Comparison of ENCODE assay signal across 8 mouse cellular contexts in genomic region chr5:75149880-75150279, GRCm38 (mm10). TPM values are rescaled to one million over a fixed set of nuclear protein-coding genes. Genes with fewer than 3 reads are reported as not detected.
DNase-seq lines count a peak whose midpoint lies in the region; ATAC-seq and TF ChIP-seq lines count a peak whose summit lies in the region.

No protein-coding gene starts in this region.

- no peak overlapping the region for H3K4me3 ChIP-seq in liver, postnatal 0 days (ENCODE audit: low read depth, low read length)
- no peak overlapping the region for H3K4me3 ChIP-seq in embryonic fibroblast, embryonic 13.5 days (ENCODE audit: insufficient read depth, low read length)
- peak overlapping the region; percentile 13; the same call in 1 of the 2 replicates for H3K4me3 ChIP-seq in hindbrain, embryonic 11.5 days (ENCODE audit: low read depth, low read length)
- H3K4me3 ChIP-seq in liver, embryonic 12.5 days, result no peak overlapping the region

- DNase-seq in liver, result peak; percentile 10
- DNase-seq in liver, postnatal 0 days, result no peak
- DNase-seq in hindbrain, embryonic 11.5 days (ENCODE audit: low spot score), result no peak
- DNase-seq in thymus, postnatal 25 days, result no peak
- DNase-seq in thymus, adult 18-20 months, result no peak

- ATAC-seq in liver, postnatal 0 days, result no peak
- 0 out of 2 replicates have a peak, but pooled peaks have one; percentile 28 for ATAC-seq in hindbrain, embryonic 11.5 days (ENCODE audit: low FRiP score)
- no peak for ATAC-seq in liver, embryonic 12.5 days
- no peak for ATAC-seq in megakaryocyte-erythroid progenitor cell, adult 5-6 weeks (replicated peaks; ENCODE audit: low FRiP score, low TSS enrichment, poor library complexity, severe bottlenecking)

- H3K9ac ChIP-seq in liver, postnatal 0 days (replicated peaks), result no peak overlapping the region
- H3K9ac ChIP-seq in hindbrain, embryonic 11.5 days (ENCODE audit: low read depth, low read length), result no peak overlapping the region
- no peak overlapping the region for H3K9ac ChIP-seq in liver, embryonic 12.5 days

- peaks cover 9% of the 10 kb centered on the region; the same call in 1 of the 2 replicates for H3K4me1 ChIP-seq in liver, postnatal 0 days (ENCODE audit: insufficient read depth)
- H3K4me1 ChIP-seq in embryonic fibroblast, embryonic 13.5 days (ENCODE audit: control insufficient read depth, insufficient read depth, low read length), result no peaks in the 10 kb centered on the region
- H3K4me1 ChIP-seq in hindbrain, embryonic 11.5 days (replicated peaks; ENCODE audit: control insufficient read depth, insufficient read depth, low read length), result peaks cover 9% of the 10 kb centered on the region; the same call in 1 of the 2 replicates
- H3K4me1 ChIP-seq in liver, embryonic 12.5 days, result 0 out of 2 replicates have a peak, but pooled peaks cover 8% of the 10 kb centered on the region

- TF ChIP-seq EP300 in liver, postnatal 0 days (IDR thresholded peaks at IDR 0.05; ENCODE audit: low read depth), result no peak

- H3K36me3 ChIP-seq in liver, postnatal 0 days (replicated peaks; ENCODE audit: insufficient read depth, low read length), result no peaks in the 10 kb centered on the region
- no peaks in the 10 kb centered on the region for H3K36me3 ChIP-seq in hindbrain, embryonic 11.5 days (ENCODE audit: control insufficient read depth, insufficient read depth, low read length)
- no peaks in the 10 kb centered on the region for H3K36me3 ChIP-seq in liver, embryonic 12.5 days

- TF ChIP-seq POLR2A in embryonic fibroblast, embryonic 13.5 days (IDR thresholded peaks at IDR 0.05; ENCODE audit: low read depth, low read length), result peak; percentile 67

- no peak overlapping the region; the same call in 1 of the 2 replicates for H3K4me2 ChIP-seq in liver, postnatal 0 days (ENCODE audit: low read depth, low read length)
- H3K4me2 ChIP-seq in hindbrain, embryonic 11.5 days (replicated peaks; ENCODE audit: low read depth, low read length), result peak overlapping the region; percentile 25
- H3K4me2 ChIP-seq in liver, embryonic 12.5 days, result peak overlapping the region; percentile 16; the same call in 1 of the 2 replicates

- H3K9me3 ChIP-seq in liver, postnatal 0 days (ENCODE audit: low read length), result no peaks in the 10 kb centered on the region
- H3K9me3 ChIP-seq in hindbrain, embryonic 11.5 days (ENCODE audit: control insufficient read depth, low read length), result no peaks in the 10 kb centered on the region
- no peaks in the 10 kb centered on the region for H3K9me3 ChIP-seq in liver, embryonic 12.5 days (replicated peaks)

- WGBS in liver, postnatal 0 days (ENCODE audit: insufficient replicate concordance), result 3% methylated on average over 11 of the region's 11 CpGs
- 0% methylated on average over 11 of the region's 11 CpGs for WGBS in hindbrain, embryonic 11.5 days
- 4% methylated on average over 11 of the region's 11 CpGs for WGBS in liver, embryonic 12.5 days (ENCODE audit: insufficient replicate concordance)

- H3K27ac ChIP-seq in liver, postnatal 0 days (ENCODE audit: low read depth), result no peak overlapping the region
- H3K27ac ChIP-seq in embryonic fibroblast, embryonic 13.5 days (ENCODE audit: insufficient read depth, low read length), result peak overlapping the region; percentile 68; the same call in 1 of the 2 replicates
- H3K27ac ChIP-seq in hindbrain, embryonic 11.5 days (ENCODE audit: low read depth, low read length), result no peak overlapping the region
- H3K27ac ChIP-seq in liver, embryonic 12.5 days, result no peak overlapping the region

- TF ChIP-seq CTCF in liver, postnatal 0 days (IDR thresholded peaks at IDR 0.05; ENCODE audit: low read depth), result no peak
- TF ChIP-seq CTCF in embryonic fibroblast, embryonic 13.5 days (IDR thresholded peaks at IDR 0.05; ENCODE audit: borderline replicate concordance, insufficient read depth, low read length), result no peak

- peaks cover 89% of the 10 kb centered on the region for H3K27me3 ChIP-seq in liver, postnatal 0 days (ENCODE audit: insufficient read depth, low read length)
- H3K27me3 ChIP-seq in hindbrain, embryonic 11.5 days (ENCODE audit: control insufficient read depth, insufficient read depth, low read length), result peaks cover 68% of the 10 kb centered on the region
- H3K27me3 ChIP-seq in liver, embryonic 12.5 days (replicated peaks), result peaks cover 98% of the 10 kb centered on the region

RNA-seq across cellular contexts. Expression of gene Pdgfra, which starts 2.2 kb away (rescaled TPM):
- polyA plus RNA-seq in liver, postnatal 0 days (2015; fragmentation: Nextera tagmentation; extraction: Ambion mirVana), result 1.3 TPM in 2 replicates
- polyA plus RNA-seq in embryonic fibroblast, embryonic 13.5 days (2011; ENCODE audit: insufficient read length, low read depth, missing spikeins), result 57.3 and 115 TPM in 2 replicates
- 26.5 and 29.3 TPM in 2 replicates for polyA plus RNA-seq in hindbrain, embryonic 11.5 days (2014; fragmentation: Nextera tagmentation; extraction: Ambion mirVana)
- polyA plus RNA-seq in liver, embryonic 12.5 days (2016; fragmentation: Nextera tagmentation; extraction: Ambion mirVana), result 7.9 and 10.4 TPM in 2 replicates
- not detected in 2 replicates for total RNA-seq in megakaryocyte-erythroid progenitor cell, adult 5-6 weeks (2014; fragmentation: Nextera tagmentation)
- total RNA-seq in megakaryocyte-erythroid progenitor cell, adult 5-6 weeks (2017), result not detected in 2 replicates
